Comparison of ENCODE assay signal across 8 mouse cellular contexts in genomic region chr19:5729444-5729815, GRCm38 (mm10). TPM values are rescaled to one million over a fixed set of nuclear protein-coding genes. Genes with fewer than 3 reads are reported as not detected.
DNase-seq lines count a peak whose midpoint lies in the region; ATAC-seq and TF ChIP-seq lines count a peak whose summit lies in the region.

TSS of gene Fam89b (minus strand) at chr19:5729653.

- ATAC-seq in embryonic facial prominence, embryonic 11.5 days (replicated peaks; ENCODE audit: insufficient number of reproducible peaks, low FRiP score, low TSS enrichment, low read depth), result peak; percentile 69
- ATAC-seq in limb, embryonic 13.5 days (ENCODE audit: low FRiP score, low read depth), result peak; percentile 67; the same call in 1 of the 2 replicates
- peak; percentile 80 for ATAC-seq in midbrain, embryonic 15.5 days (replicated peaks)

- H3K4me3 ChIP-seq in embryonic facial prominence, embryonic 11.5 days (ENCODE audit: low read depth, low read length), result peak within 1 kb of the TSS; percentile 88
- H3K4me3 ChIP-seq in limb, embryonic 13.5 days, result peak within 1 kb of the TSS; percentile 97
- H3K4me3 ChIP-seq in midbrain, embryonic 15.5 days, result peak within 1 kb of the TSS; percentile 72
- H3K4me3 ChIP-seq in spleen, adult 2 months (ENCODE audit: extremely low read depth, insufficient read depth, insufficient read length), result peak within 1 kb of the TSS; percentile 79

- peak; percentile 85 for DNase-seq in layer of hippocampus, adult 11-12 months (ENCODE audit: low spot score)
- no peak for DNase-seq in layer of hippocampus, adult 9-10 months (ENCODE audit: low spot score)
- peak; percentile 94 for DNase-seq in embryonic facial prominence, embryonic 11.5 days (ENCODE audit: low spot score)
- peak; percentile 99 for DNase-seq in heart, adult 11 months
- DNase-seq in kidney, adult 18-20 months, result peak; percentile 93
- DNase-seq in spleen, adult 2 months (ENCODE audit: low read depth in 1 of 2, low spot score in 2 of 2), result peak in 1 of 2 experiments; percentile 89

- no peak for TF ChIP-seq CTCF in spleen, adult 2 months (IDR thresholded peaks at IDR 0.05; ENCODE audit: extremely low read depth, insufficient read depth, insufficient read length, insufficient replicate concordance)

- H3K27me3 ChIP-seq in embryonic facial prominence, embryonic 11.5 days (ENCODE audit: control insufficient read depth, insufficient read depth, low read length), result no peaks in the 10 kb centered on the region
- no peaks in the 10 kb centered on the region for H3K27me3 ChIP-seq in limb, embryonic 13.5 days
- no peaks in the 10 kb centered on the region for H3K27me3 ChIP-seq in midbrain, embryonic 15.5 days (replicated peaks)
- H3K27me3 ChIP-seq in spleen, adult 2 months (ENCODE audit: control insufficient read depth, insufficient read depth, low read length), result no peaks in the 10 kb centered on the region

- peak within 1 kb of the TSS; percentile 93 for H3K4me2 ChIP-seq in embryonic facial prominence, embryonic 11.5 days (ENCODE audit: low read depth, low read length)
- H3K4me2 ChIP-seq in limb, embryonic 13.5 days (replicated peaks), result peak within 1 kb of the TSS; percentile 99
- H3K4me2 ChIP-seq in midbrain, embryonic 15.5 days, result peak within 1 kb of the TSS; percentile 97

- H3K9me3 ChIP-seq in embryonic facial prominence, embryonic 11.5 days (replicated peaks; ENCODE audit: control insufficient read depth, low read length), result no peaks in the 10 kb centered on the region
- H3K9me3 ChIP-seq in limb, embryonic 13.5 days, result no peaks in the 10 kb centered on the region
- H3K9me3 ChIP-seq in midbrain, embryonic 15.5 days, result no peaks in the 10 kb centered on the region

- H3K9ac ChIP-seq in embryonic facial prominence, embryonic 11.5 days (replicated peaks; ENCODE audit: low read length), result peak within 1 kb of the TSS; percentile 100
- H3K9ac ChIP-seq in limb, embryonic 13.5 days, result peak within 1 kb of the TSS; percentile 99
- H3K9ac ChIP-seq in midbrain, embryonic 15.5 days, result peak within 1 kb of the TSS; percentile 93

- H3K36me3 ChIP-seq in embryonic facial prominence, embryonic 11.5 days (replicated peaks; ENCODE audit: control insufficient read depth, insufficient read depth, low read depth, low read length), result no peaks in the 10 kb centered on the region; the same call in 1 of the 2 replicates
- H3K36me3 ChIP-seq in limb, embryonic 13.5 days, result peaks cover 10% of the 10 kb centered on the region; the same call in 1 of the 2 replicates
- H3K36me3 ChIP-seq in midbrain, embryonic 15.5 days (replicated peaks), result no peaks in the 10 kb centered on the region
- H3K36me3 ChIP-seq in spleen, adult 2 months (ENCODE audit: control insufficient read depth, insufficient read depth, low read length), result no peaks in the 10 kb centered on the region

- WGBS in embryonic facial prominence, embryonic 11.5 days, result under 1% methylated on average over 37 of the region's 37 CpGs
- under 1% methylated on average over 37 of the region's 37 CpGs for WGBS in limb, embryonic 13.5 days
- 0% methylated on average over 37 of the region's 37 CpGs for WGBS in midbrain, embryonic 15.5 days
- WGBS in spleen, adult 2 months, result under 1% methylated on average over 37 of the region's 37 CpGs

- peak within 1 kb of the TSS; percentile 95 for H3K27ac ChIP-seq in embryonic facial prominence, embryonic 11.5 days (replicated peaks; ENCODE audit: low read depth, low read length)
- peak within 1 kb of the TSS; percentile 94 for H3K27ac ChIP-seq in limb, embryonic 13.5 days
- H3K27ac ChIP-seq in midbrain, embryonic 15.5 days, result peak within 1 kb of the TSS; percentile 93
- peak within 1 kb of the TSS; percentile 82 for H3K27ac ChIP-seq in spleen, adult 2 months (ENCODE audit: insufficient read depth, low read length)

- peaks cover 10% of the 10 kb centered on the region for H3K4me1 ChIP-seq in embryonic facial prominence, embryonic 11.5 days (ENCODE audit: control insufficient read depth, insufficient read depth, low read length)
- H3K4me1 ChIP-seq in limb, embryonic 13.5 days, result peaks cover 63% of the 10 kb centered on the region
- peaks cover 62% of the 10 kb centered on the region for H3K4me1 ChIP-seq in midbrain, embryonic 15.5 days
- H3K4me1 ChIP-seq in spleen, adult 2 months (ENCODE audit: control insufficient read depth, insufficient read depth, insufficient read length), result peaks cover 26% of the 10 kb centered on the region

- TF ChIP-seq POLR2A in spleen, adult 2 months (IDR thresholded peaks at IDR 0.05; ENCODE audit: low read depth, low read length), result peak; percentile 86

RNA-seq across cellular contexts. Expression of gene Fam89b, which starts in this region (rescaled TPM):
- polyA plus RNA-seq in embryonic facial prominence, embryonic 11.5 days (2014; fragmentation: Nextera tagmentation; extraction: Ambion mirVana), result 137 and 151 TPM in 2 replicates
- polyA plus RNA-seq in limb, embryonic 13.5 days (2015; fragmentation: Nextera tagmentation; extraction: Ambion mirVana), result 128 and 141 TPM in 2 replicates
- polyA plus RNA-seq in midbrain, embryonic 15.5 days (2015; fragmentation: Nextera tagmentation; extraction: Ambion mirVana), result 158 and 165 TPM in 2 replicates
- polyA plus RNA-seq in spleen, adult 2 months (2012; rRNA removed), result 124 and 173 TPM in 2 replicates
